Mouse (Mus musculus): ENCODE results near the gene Ier3.
"Not testable (repeated sequence)": the region's sequence is repeated elsewhere in the genome, so short reads cannot be mapped to it uniquely, and the experiment has no call there.

Gene Ier3

DNA sequence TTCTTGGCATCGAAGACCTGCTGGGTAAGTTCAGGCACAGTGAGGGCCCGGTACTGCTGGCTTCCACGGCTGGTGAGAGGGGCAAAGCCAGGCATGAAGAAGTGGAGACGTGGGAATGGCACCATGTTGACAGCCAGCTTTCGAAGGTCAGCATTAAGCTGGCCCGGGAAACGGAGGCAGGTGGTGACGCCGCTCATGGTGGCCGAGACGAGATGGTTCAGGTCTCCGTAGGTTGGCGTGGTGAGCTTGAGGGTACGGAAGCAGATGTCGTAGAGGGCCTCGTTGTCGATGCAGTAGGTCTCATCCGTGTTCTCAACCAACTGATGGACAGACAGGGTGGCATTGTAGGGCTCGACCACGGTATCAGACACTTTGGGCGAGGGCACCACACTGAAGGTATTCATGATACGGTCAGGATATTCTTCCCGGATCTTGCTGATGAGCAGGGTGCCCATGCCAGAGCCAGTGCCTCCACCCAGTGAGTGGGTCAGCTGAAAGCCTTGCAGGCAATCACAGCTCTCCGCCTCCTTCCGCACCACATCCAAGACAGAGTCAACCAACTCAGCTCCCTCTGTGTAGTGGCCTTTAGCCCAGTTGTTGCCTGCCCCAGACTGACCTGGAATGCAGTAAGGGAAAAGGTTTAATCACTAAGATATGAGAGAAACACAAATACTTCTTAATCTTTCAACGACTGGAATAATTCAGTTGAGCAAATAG, 14.1 kb downstream of the Ier3 start:
- DNase-seq (ENCODE audit: low spot score in 2 of 2) = no peak

DNA sequence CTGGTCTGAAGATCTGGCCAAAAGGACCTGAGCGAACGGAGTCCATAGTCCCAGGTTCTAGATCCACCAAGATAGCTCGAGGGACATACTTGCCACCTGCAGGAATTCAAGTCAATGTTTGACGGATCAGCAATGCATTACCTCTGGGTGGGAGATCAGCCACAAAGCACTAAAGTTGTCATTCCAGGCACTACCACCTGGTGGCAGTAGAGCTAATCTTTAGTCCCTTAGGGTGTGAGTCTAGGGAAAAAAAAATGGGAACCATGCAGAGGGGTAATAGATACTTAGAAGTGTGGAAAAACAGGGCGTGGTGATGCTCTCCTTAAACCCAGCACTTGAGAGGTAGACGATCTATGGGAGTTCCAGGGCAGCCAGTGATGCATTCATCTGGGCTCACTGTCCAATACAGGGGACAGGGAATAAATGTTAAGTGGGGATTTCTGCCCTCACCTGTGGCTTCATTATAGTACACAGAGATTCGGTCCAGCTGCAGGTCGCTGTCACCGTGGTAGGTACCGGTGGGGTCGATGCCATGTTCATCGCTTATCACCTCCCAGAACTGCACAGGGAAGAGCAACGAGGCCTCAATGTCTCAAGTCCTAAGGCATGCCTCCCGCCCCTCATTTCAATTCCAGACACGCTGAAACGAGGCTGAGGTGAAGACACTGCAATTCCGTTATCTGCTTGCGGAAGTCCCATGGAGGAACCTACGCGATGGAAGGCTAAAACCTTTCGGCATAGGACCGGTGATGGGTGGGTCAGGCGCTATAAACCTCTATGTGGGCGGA, 14.9 kb downstream of the Ier3 start:
- DNase-seq (ENCODE audit: low spot score in 2 of 2) = peak; percentile 60 to 82

DNA sequence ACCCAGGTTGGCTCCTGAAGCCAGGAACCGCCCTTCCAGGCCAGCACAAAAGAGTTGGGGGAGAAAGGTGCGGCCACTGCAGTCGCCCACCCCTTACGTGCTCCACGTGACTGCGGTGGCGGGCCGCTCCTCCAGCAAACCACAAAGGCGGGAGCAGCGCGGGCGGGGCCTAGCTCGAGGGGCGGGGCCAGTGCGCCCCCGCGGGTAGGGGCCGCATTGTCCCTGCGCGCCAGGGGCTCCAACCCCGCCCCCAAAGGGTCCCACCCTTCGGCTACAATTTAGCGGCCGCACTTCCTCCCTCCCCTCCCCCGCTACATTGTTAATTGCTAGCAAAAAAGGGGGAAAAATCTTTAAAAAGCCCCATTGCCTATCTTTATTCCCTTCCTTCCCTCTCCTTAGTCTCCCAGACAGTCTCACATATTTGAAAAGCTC, 15.5 kb downstream of the Ier3 start:
- DNase-seq (ENCODE audit: low spot score in 2 of 2) = peak; percentile 81 to 82

DNA sequence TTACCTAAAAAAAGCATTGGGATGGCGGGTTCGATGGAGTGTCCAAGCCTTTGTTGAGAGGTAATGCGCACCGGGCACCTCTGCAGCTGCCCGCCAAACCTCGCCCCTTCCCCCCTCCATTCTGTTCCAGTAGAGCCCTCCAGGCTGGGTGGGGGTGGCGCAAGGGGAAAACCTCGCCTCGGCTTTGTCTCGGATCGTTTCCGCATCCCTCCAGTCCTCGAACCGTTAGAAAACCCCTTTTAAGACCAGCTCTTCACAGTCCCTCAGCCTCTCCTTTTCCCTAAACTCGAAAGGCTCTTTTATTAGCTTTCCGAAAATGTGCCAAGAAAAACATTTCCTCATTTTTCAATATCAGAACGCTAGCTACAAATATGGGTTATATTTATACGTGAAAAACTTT, 16.0 kb downstream of the Ier3 start:
- no peak for DNase-seq (ENCODE audit: low spot score in 2 of 2)

DNA sequence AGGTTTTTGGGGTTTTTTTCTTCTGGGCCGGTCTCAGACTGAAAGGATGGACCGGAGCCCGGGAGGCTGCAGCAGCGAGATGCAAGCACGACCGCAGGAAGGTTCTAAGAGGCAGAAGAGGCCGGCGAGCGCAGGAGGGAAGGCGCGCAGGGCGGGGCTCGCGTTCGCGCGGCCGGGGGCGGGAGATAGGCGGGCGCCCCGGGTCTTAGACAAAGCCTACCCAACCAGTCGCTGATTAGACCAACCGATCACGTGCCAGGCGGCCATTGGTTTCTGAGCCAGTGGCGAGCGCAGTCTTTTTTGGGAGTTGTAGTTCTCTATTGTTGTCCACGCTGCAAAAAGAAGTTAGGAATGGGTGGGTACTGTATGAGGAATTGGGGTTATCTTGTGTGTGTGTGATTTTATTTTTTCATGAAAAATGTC, 16.6 kb downstream of the Ier3 start, which contains the start of gene Tubb5:
Gene Tubb5 (minus strand): TSS at position 185 of the 423 bp plus-strand sequence.
- DNase-seq (ENCODE audit: low spot score in 2 of 2) = peak; percentile 91 to 93

DNA sequence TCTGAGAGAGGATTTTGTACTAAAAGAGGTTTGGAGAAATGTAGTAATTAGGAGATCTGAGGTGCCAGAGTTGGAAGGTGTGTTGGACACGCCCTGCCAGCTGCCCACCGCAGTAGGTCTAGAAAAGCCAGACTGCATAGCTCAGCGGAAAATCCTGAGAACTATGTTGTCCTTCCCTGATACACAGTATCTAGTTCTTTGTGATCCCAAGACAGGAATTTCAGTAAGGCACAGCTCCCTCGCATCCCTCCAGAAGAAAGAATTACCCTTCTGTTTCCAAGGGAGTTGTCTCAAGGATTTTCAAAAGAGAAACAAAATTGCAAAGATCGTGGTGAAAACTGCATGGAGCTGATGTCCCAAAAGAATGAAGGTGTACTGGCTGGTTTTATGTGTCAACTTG, 17.1 kb downstream of the Ier3 start:
- no peak for DNase-seq (ENCODE audit: low spot score in 2 of 2)

GRCm38 (mm10) chr17:35839002-35839401, 17.5 kb downstream of the Ier3 start:
- not testable (repeated sequence) for DNase-seq (ENCODE audit: low spot score in 2 of 2)

GRCm38 (mm10) chr17:35840561-35840960, 19.1 kb downstream of the Ier3 start:
- DNase-seq (ENCODE audit: low spot score in 2 of 2) = no peak

GRCm38 (mm10) chr17:35841076-35841950, 19.8 kb downstream of the Ier3 start, which contains the start of gene Mdc1:
Gene Mdc1, plus strand, starts transcription at chr17:35841515.
- DNase-seq (ENCODE audit: low spot score in 2 of 2) = peak; percentile 96 to 97

- no peak for DNase-seq (ENCODE audit: low spot score in 2 of 2)
Observed at GRCm38 (mm10) chr17:35842006-35842405, 20.5 kb downstream of the Ier3 start.

DNA sequence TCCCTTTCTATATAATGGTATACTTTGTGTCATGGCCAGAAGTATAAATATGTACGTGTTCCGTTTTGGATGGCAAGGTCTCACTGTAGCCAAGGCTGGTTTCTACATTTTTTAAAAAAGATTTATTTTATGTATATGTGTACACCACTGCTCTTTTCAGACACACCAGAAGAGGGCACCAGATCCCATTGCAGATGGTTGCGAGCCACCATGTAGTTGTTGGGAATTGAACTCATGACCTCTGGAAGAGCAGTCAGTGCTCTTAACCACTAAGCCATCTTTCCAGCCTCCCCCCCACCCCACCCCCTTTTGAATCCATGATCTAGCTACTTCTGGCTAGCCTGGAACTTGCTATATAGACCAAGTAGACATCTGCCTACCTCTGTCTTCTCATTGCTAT, 22.0 kb downstream of the Ier3 start:
- DNase-seq (ENCODE audit: low spot score in 2 of 2) = no peak

DNA sequence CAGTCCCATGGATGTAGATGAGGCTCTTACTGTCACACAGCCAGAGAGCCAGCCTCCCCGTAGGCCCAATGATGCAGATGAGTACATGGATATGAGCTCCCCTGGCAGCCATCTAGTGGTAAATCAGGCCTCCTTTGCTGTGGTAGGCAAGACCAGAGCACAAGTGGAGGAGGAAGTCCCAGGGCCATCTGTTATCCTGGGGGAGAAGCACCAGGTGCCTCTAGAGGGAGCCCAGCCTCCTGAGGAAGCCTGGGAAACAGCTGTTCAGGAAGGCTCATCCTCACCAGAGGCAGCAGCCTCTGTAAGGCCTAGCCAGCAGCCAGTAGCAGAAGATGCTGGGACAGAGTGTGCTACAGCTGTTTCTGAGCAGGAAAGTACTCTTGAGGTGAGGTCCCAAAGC, 26.6 kb downstream of the Ier3 start:
- DNase-seq (ENCODE audit: low spot score in 2 of 2) = no peak

DNA sequence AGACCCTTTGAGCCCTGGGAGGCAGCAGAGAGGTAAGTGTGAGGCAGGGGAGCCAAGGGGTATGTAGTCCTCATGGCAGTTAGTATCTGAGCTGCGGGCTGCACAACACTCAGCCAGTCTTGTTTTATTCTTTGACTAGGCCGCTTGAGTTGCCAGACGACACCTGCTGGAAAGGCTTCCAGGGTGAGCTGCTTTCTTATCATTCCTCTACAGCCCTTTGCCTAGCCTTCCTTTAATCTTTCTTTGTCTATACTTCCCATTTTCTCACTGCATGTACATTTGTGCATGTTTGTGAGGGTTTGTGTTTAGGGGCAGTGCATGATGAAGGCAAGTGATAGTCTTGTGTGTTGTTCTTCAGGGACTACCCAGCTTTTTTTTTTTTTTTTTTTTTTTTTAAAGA, 29.5 kb downstream of the Ier3 start:
- DNase-seq (ENCODE audit: low spot score in 2 of 2) = no peak

DNA sequence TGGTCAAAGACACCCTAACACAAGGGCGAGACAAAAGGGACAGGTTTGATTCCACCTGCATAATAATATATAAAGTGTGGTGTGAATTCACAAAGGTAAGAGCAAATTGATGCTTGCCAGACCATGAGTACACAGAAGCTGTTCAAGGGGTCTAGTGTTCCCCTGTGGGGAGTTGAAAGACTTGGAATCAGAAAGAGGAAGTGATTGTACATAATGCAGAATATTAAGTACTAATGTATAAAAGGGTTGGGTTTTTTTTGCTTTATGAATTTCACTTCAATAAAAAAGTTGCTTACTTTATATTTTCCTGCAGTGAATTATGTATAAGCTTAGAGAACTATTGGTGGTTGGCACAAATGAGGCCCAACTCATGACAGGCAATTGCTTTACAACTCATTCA, 37.9 kb downstream of the Ier3 start:
- DNase-seq (ENCODE audit: low spot score in 2 of 2) = no peak

DNA sequence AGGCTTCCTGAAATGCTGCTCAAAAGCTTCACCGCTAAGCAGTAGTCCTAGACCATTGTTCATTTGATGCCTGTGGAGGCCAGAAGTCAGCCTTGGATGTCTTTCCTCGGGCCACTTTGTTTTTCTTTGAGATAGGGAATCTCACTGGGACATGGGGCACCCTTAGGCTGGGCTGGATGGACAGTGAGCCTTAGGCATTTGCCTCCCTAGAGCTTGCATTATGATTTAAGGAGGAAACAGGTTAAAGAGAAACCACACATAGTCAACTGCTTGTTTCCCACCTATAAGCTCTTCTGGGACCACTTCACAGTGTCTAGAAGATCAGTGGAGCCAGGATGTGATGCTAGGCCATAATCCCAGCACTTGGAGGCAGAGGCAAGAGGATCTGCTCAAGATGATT, 38.4 kb downstream of the Ier3 start:
- DNase-seq (ENCODE audit: low spot score in 2 of 2) = no peak

DNA sequence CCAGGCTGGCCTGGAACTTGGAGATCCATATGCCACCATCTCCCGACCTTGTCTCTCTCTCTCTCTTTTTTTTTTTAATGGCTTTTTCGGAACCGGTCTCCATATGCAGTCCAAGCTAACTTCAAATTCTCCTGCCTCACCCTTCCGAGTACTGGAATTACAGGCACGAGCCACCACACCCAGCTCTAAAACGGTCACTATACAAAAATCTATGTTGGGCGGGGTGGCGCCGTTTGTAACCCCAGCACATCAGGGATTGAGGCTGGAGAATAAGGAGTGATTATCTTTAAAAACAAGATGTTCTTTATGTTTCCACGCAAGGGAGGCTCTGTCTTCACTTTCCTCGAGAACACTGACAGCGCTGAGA, 39.3 kb downstream of the Ier3 start:
- DNase-seq (ENCODE audit: low spot score in 2 of 2) = no peak

GRCm38 (mm10) chr17:35861198-35861857, 39.8 kb downstream of the Ier3 start, which contains the start of gene Nrm:
Gene Nrm, plus strand, starts transcription at chr17:35861318.
- peak; percentile 72 to 82 for DNase-seq (ENCODE audit: low spot score in 2 of 2)

DNA sequence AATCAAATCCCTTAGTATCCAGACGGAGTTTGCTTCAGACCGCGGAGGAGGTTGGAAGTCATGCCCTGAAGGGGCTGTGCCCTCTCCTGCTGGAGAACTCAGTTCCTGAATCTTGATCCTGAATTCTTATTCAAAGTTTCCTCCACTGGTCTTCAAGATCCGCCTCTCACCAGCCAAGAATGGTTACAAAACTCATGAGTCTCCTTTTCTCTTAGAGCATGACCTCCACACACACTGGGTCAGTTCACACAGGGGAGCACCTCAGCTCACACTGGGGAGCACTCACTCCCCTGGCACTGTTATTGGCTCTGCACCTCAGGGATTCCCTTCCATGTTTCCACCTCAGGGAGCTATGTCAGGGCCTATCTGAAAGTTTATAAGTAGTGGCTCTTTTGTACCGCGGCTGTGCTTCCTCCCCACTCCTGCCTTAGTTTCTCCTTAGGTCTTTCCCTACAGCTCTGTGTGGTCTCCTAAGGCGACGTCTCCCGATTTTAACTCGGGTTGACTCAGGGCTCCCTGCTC, 43.4 kb downstream of the Ier3 start:
- no peak for DNase-seq (ENCODE audit: low spot score in 2 of 2)

DNA sequence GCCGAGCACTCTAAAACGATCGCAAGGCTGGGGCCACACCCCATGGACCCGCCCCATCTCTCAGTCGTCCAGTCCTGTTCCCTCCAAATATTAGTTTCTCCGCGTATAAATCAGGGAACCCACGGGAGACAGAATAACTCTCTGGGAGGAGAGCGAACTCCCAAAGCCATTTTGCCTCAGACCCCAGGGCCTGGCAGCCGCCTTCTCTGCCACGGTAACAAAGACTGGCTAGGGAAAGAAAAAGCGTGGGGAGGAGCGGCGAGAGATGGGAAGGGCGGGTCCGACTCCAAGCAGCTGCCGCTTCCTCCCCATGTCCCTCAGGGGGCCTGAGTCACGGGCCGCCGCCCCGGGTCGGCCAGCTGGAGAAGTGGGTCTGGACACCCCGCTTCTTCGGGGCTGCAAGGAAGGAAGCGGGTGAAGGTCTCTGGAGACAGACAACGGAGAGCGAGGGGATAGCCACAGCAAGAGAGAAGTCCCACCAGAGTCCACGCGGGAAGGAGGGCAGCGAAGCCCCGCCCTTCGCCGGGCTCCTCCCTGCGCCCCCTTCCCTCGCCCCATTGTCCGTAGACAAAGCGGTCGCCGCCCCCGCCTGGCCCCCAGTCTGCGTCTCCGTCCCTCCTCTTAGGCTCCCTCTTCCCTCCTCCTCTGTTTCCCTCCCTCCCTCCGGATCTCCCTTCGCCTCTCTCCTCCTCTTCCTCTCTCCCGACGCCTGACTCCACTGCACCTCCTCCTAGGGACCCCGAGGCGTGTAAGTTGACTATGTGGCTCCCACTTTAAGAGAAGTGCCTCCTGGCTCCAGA, 44.2 kb downstream of the Ier3 start, which contains the start of gene Ppp1r18:
Gene Ppp1r18 (plus strand): TSS at position 113 of the 800 bp plus-strand sequence.
- peak; percentile 43 to 56 for DNase-seq (ENCODE audit: low spot score in 2 of 2)

- DNase-seq (ENCODE audit: low spot score in 2 of 2) = peak; percentile 34 to 45
Observed at GRCm38 (mm10) chr17:35866281-35866831, 44.9 kb downstream of the Ier3 start.

Measured in spleen, postnatal 14 days (tissue).